Mouse (Mus musculus) left cerebral cortex, adult 2 months (tissue): ENCODE results near the gene Jak3. TPM values are rescaled to one million over a fixed set of nuclear protein-coding genes. Genes with fewer than 3 reads are reported as not detected.
A peak's percentile ranks its signal among the peaks of the same experiment; 100 is the strongest.
"Not testable (repeated sequence)": the region's sequence is repeated elsewhere in the genome, so short reads cannot be mapped to it uniquely, and the experiment has no call there.

ENCODE experiments used
- DNase-seq, 2 experiments: peaks; one replicate each; pipeline ENCODE4 v3.0.0; 2021 to 2022; ENCODE audit warnings: low spot score in 2 of 2, mixed read lengths in 1 of 2; ENCODE audit errors: extremely low spot score in 1 of 2
- H3K27ac ChIP-seq: fragments of 200-600 bp; 2 replicates; pipeline ENCODE4 v1.8.1; 2022
- H3K4me3 ChIP-seq: fragments of 200-600 bp; 2 replicates; pipeline ENCODE4 v1.8.1; 2022
- CTCF ChIP-seq: fragments of 200-600 bp; IDR thresholded peaks from 2 replicates; pipeline ENCODE4 v1.8.1; 2022; ENCODE audit warnings: antibody characterized with exemption, mild to moderate bottlenecking, moderate library complexity
- intact Hi-C: fragments of 180-260 bp; cut with DNase I; formaldehyde crosslinking; loops from one replicate; pipeline ENCODE4 v1.15.1; 2025
- total RNA-seq, 2 experiments: library from RNA; stranded (reverse); gene quantifications; 2 replicates each; pipeline ENCODE4 v1.2.3; 2021

The Jak3 gene
- total RNA-seq, 2 experiments from 2014 or later: 5.5 to 5.8 TPM

GRCm38 (mm10) chr8:71695456-71695855 lies 19.4 kb downstream of the Jak3 start:
- intact Hi-C loops: not testable (repeated sequence)
- TF ChIP-seq CTCF: peak; percentile 36

GRCm38 (mm10) chr8:71700493-71701269 lies 24.6 kb downstream of the Jak3 start:
- Histone ChIP-seq H3K27ac (no peak overlapping the region), H3K4me3 (peak overlapping the region; percentile 23)
- TF ChIP-seq CTCF: no peak
- intact Hi-C loops: no loop called here
- DNase-seq: no peak

More at GRCm38 (mm10) chr8:71695456-71695855, 19.4 kb downstream of the Jak3 start:
- not testable (repeated sequence) for DNase-seq, H3K4me3 ChIP-seq, H3K27ac ChIP-seq

- Histone ChIP-seq H3K27ac (no peak within 1 kb of the TSS), H3K4me3 (peak within 1 kb of the TSS; percentile 23)
- TF ChIP-seq CTCF: no peak
- no peak for DNase-seq
- intact Hi-C loops: no loop called here
Observed at GRCm38 (mm10) chr8:71701414-71702086, 25.5 kb downstream of the Jak3 start, which contains the start of gene B3gnt3. Gene B3gnt3 (minus strand): TSS chr8:71701789.

- no peak for DNase-seq
- no peak overlapping the region for H3K4me3 ChIP-seq
- H3K27ac ChIP-seq: no peak overlapping the region
- intact Hi-C loops: no loop called here
- TF ChIP-seq CTCF: peak; percentile 25
Observed at GRCm38 (mm10) chr8:71702087-71702432, 26.0 kb downstream of the Jak3 start.

GRCm38 (mm10) chr8:71702923-71703322 lies 26.8 kb downstream of the Jak3 start:
- no peak overlapping the region for H3K4me3 ChIP-seq
- no peak overlapping the region for H3K27ac ChIP-seq
- intact Hi-C loops: no loop called here
- TF ChIP-seq CTCF: no peak
- DNase-seq: no peak

GRCm38 (mm10) chr8:71703400-71703799 lies 27.3 kb downstream of the Jak3 start:
- H3K4me3 ChIP-seq, DNase-seq, intact Hi-C loops, H3K27ac ChIP-seq: not testable (repeated sequence)

- peak; percentile 72 for TF ChIP-seq CTCF
- DNase-seq: no peak
- intact Hi-C loops: no loop called here
Observed at GRCm38 (mm10) chr8:71707874-71708273, 31.8 kb downstream of the Jak3 start.

GRCm38 (mm10) chr8:71709134-71709799 lies 33.2 kb downstream of the Jak3 start:
- Histone ChIP-seq H3K27ac (peak overlapping the region; percentile 79), H3K4me3 (no peak overlapping the region)
- intact Hi-C loops: loop anchor here (1.0 kb wide), 1 partner anchor 22 kb away; no protein-coding TSS in a partner anchor
- TF ChIP-seq CTCF: no peak
- DNase-seq: no peak

More at GRCm38 (mm10) chr8:71707874-71708273, 31.8 kb downstream of the Jak3 start:
- no peak overlapping the region for H3K27ac ChIP-seq
- no peak overlapping the region for H3K4me3 ChIP-seq

GRCm38 (mm10) chr8:71709800-71710446 lies 33.8 kb downstream of the Jak3 start:
- peak; percentile 86 to 91 for DNase-seq
- H3K27ac ChIP-seq: peak overlapping the region; percentile 79
- TF ChIP-seq CTCF: peak; percentile 81
- H3K4me3 ChIP-seq: no peak overlapping the region
- intact Hi-C loops: loop anchor here (1.0 kb wide), 1 partner anchor 21 kb away; no protein-coding TSS in a partner anchor

- TF ChIP-seq CTCF: no peak
- Histone ChIP-seq H3K4me3 (no peak overlapping the region), H3K27ac (peak overlapping the region; percentile 64)
- no peak for DNase-seq
- intact Hi-C loops: no loop called here
Observed at GRCm38 (mm10) chr8:71711574-71711973, 35.5 kb downstream of the Jak3 start.

GRCm38 (mm10) chr8:71715531-71715930 lies 39.4 kb downstream of the Jak3 start:
- DNase-seq: no peak
- Histone ChIP-seq H3K4me3 (no peak overlapping the region), H3K27ac (peak overlapping the region; percentile 40; the same call in 1 of the 2 replicates)
- intact Hi-C loops: no loop called here
- no peak for TF ChIP-seq CTCF
